Mouse (Mus musculus) heart, embryonic 11.5 days (tissue): ENCODE data around the gene Dvl1. TPM values are rescaled to one million over a fixed set of nuclear protein-coding genes. Genes with fewer than 3 reads are reported as not detected.

Experiments used
- ATAC-seq: fragments of 200-750 bp; cut with Nextera tagmentation; replicated peaks from 2 replicates; pipeline ENCODE4 v1.8.0; 2017; ENCODE audit warnings: moderate library complexity; ENCODE audit not compliant: insufficient number of reproducible peaks, low FRiP score, low TSS enrichment
- H3K27ac ChIP-seq: fragments of 300-500 bp; sonication (generic); 2 replicates; pipeline ENCODE4 v1.5.1; 2014; ENCODE audit warnings: mild to moderate bottlenecking, low read depth, low read length
- H3K27me3 ChIP-seq: fragments of 300-500 bp; sonication (generic); 2 replicates; pipeline ENCODE4 v1.6.1; 2014; ENCODE audit warnings: mild to moderate bottlenecking, low read length, mixed read lengths; ENCODE audit not compliant: control insufficient read depth, insufficient read depth
- H3K36me3 ChIP-seq: fragments of 300-500 bp; sonication (generic); 2 replicates; pipeline ENCODE4 v1.6.1; 2014; ENCODE audit warnings: mild to moderate bottlenecking, low read length, moderate library complexity, mixed read lengths; ENCODE audit not compliant: control insufficient read depth, insufficient read depth
- H3K4me1 ChIP-seq: fragments of 300-500 bp; sonication (generic); 2 replicates; pipeline ENCODE4 v1.6.1; 2014; ENCODE audit warnings: low read length; ENCODE audit not compliant: control insufficient read depth, insufficient read depth
- H3K4me2 ChIP-seq: fragments of 300-500 bp; sonication (generic); 2 replicates; pipeline ENCODE4 v1.6.1; 2014; ENCODE audit warnings: mild to moderate bottlenecking, moderate library complexity
- H3K4me3 ChIP-seq: fragments of 300-500 bp; sonication (generic); 2 replicates; pipeline ENCODE4 v1.5.1; 2014; ENCODE audit warnings: low read depth, low read length
- H3K9ac ChIP-seq: fragments of 300-500 bp; sonication (generic); 2 replicates; pipeline ENCODE4 v1.6.1; 2014; ENCODE audit warnings: mild to moderate bottlenecking, low read depth, low read length, moderate library complexity
- H3K9me3 ChIP-seq: fragments of 300-500 bp; sonication (generic); replicated peaks from 2 replicates; pipeline ENCODE4 v1.6.1; 2016; ENCODE audit warnings: low read length; ENCODE audit not compliant: control insufficient read depth
- WGBS: fragments of 180-500 bp; shearing (Covaris S2); extraction: QIAGEN DNeasy Blood & Tissue Kit; methylation state at CpG from one replicate; pipeline ENCODE4 v1.1.7; 2014; ENCODE audit not compliant: insufficient replicate concordance; 5-methylcytosine and 5-hydroxymethylcytosine counted together
- polyA plus RNA-seq: library from polyadenylated mRNA; unstranded; fragments of >200 nt; fragmentation: Nextera tagmentation; extraction: Ambion mirVana; gene quantifications from 2 replicates; pipeline ENCODE4 v1.2.1, GENCODE M21; 2014

Dvl1 gene
- polyA plus RNA-seq, 1 experiment from 2014 or later = 6.8 TPM

DNA sequence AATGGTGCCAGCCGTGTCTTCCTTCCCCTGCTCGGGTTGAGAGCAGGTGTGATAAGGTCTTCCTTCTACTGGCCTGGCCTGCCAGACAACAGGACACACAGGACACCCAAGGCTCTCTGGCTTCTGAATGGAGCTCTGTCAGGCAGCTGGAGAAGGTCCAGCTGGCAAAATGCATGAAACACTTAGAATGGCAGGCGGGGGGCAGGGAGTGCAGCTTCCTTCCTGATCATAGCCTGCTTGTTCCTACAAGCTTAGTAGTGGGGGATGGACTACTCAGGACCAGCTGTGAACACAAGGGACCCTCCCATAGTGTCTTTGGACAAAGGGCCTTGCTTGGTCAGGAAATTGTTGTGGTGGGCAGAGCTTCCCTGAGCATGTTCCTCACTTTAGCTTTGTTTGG, 54.0 kb downstream of the Dvl1 start:
- 59% methylated on average over 3 of the region's 3 CpGs for WGBS
- Histone ChIP-seq H3K4me2 (no peak overlapping the region), H3K4me1 (no peaks in the 10 kb centered on the region), H3K27me3 (no peaks in the 10 kb centered on the region), H3K27ac (no peak overlapping the region), H3K36me3 (peaks cover 13% of the 10 kb centered on the region; the same call in 1 of the 2 replicates), H3K9me3 (no peaks in the 10 kb centered on the region), H3K4me3 (no peak overlapping the region), H3K9ac (no peak overlapping the region)
- ATAC-seq = no peak

DNA sequence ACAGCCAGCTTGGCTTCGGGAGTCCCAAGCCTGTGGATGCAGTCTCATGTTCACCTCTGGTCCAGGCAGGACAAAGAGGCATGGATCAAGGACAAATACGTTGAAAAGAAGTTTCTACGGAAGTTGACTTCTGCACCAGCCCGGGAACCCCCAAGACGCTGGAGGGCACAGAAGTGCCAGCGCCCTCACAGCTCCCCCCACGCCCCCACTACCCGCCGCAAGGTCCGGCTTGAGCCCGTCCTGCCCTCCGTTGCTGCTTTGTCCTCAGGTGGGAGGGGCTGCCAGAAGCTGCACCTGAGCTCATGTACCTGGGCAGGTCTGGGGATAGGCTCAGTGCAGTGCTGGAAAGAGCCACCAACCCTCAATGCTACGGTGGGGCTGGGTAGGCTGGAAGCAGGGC, 56.0 kb downstream of the Dvl1 start:
- Histone ChIP-seq H3K9me3 (no peaks in the 10 kb centered on the region), H3K4me1 (no peaks in the 10 kb centered on the region), H3K36me3 (peaks cover 13% of the 10 kb centered on the region; the same call in 1 of the 2 replicates), H3K4me3 (no peak overlapping the region), H3K27ac (no peak overlapping the region), H3K27me3 (no peaks in the 10 kb centered on the region), H3K4me2 (no peak overlapping the region), H3K9ac (no peak overlapping the region)
- ATAC-seq = no peak
- 90% methylated on average over 13 of the region's 13 CpGs for WGBS

GRCm38 (mm10) chr4:155904318-155905102, 57.3 kb downstream of the Dvl1 start:
- no peaks in the 10 kb centered on the region for H3K9me3 ChIP-seq
- no peak for ATAC-seq
- H3K27ac ChIP-seq = no peak overlapping the region
- H3K36me3 ChIP-seq = peaks cover 11% of the 10 kb centered on the region; the same call in 1 of the 2 replicates
- H3K9ac ChIP-seq = no peak overlapping the region
- H3K4me1 ChIP-seq = no peaks in the 10 kb centered on the region
- H3K4me3 ChIP-seq = no peak overlapping the region
- 91% methylated on average over 13 of the region's 13 CpGs for WGBS
- H3K4me2 ChIP-seq = no peak overlapping the region
- H3K27me3 ChIP-seq = no peaks in the 10 kb centered on the region

DNA sequence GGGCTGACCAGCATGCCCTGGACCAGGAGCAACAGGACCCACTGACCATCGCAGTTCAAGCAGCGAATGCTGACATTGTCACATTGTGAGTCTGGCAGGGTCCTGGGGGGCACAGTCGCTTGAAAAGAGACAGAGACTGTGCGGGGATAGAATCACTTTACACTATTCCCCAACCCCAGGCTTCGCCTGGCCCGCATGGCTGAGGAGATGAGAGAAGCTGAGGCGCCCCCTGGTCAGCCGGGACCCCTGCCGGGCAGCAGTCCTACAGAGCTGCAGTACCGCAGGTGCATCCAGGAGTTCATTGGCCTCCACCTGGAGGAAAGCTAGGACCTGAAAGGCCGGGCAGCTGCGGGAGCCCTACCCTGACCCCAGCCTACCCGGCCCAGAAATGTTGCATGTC, 58.4 kb downstream of the Dvl1 start:
- Histone ChIP-seq H3K27ac (no peak overlapping the region), H3K4me3 (no peak overlapping the region), H3K36me3 (peaks cover 6% of the 10 kb centered on the region; the same call in 1 of the 2 replicates), H3K4me1 (no peaks in the 10 kb centered on the region), H3K9me3 (no peaks in the 10 kb centered on the region), H3K27me3 (no peaks in the 10 kb centered on the region), H3K4me2 (no peak overlapping the region), H3K9ac (no peak overlapping the region)
- 87% methylated on average over 13 of the region's 13 CpGs for WGBS
- no peak for ATAC-seq

DNA sequence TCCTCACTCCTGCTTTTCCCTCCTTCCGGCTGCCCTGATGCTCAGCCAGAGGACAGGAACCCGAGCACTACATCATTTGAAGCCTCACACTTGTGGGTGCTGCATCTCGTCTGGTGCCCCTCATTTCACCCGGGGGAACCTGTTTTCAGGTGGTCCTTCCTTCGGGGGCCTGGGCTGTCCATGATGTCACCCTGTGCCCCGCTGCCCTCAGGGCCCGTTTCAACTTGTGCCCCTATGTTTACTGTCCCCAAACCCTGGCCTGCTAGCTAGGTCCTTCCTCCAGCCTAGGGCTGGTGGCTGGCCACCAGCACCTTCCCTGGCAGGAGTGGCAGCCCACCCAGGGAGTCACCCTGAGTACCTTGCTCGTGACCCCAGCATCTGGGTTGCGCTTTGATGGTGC, 58.9 kb downstream of the Dvl1 start:
- ATAC-seq = no peak
- 83% methylated on average over 9 of the region's 9 CpGs for WGBS
- H3K9ac ChIP-seq = no peak overlapping the region
- no peak overlapping the region for H3K4me2 ChIP-seq
- H3K27me3 ChIP-seq = no peaks in the 10 kb centered on the region
- H3K27ac ChIP-seq = no peak overlapping the region
- no peak overlapping the region for H3K4me3 ChIP-seq
- no peaks in the 10 kb centered on the region for H3K4me1 ChIP-seq
- no peaks in the 10 kb centered on the region for H3K9me3 ChIP-seq
- peaks cover 6% of the 10 kb centered on the region; the same call in 1 of the 2 replicates for H3K36me3 ChIP-seq

DNA sequence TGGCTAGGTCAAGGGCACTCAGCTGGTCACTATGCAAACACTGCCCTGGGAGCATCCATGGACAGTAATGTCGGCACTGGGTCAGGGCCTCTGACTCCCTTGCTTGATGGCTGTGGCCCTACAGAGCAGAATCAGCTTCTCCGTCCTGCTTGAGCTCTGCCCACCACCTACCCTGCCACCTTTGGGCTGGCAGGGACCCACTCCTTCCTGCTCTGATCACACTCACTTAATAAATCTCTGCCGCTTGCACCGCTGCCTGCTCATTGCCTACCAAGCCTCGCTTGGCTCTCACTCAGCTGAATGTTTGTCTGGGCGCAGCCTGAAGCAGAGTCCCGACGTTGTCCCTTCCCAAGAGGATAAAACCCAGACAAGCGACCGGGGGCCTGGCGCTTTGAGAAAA, 59.8 kb downstream of the Dvl1 start:
- H3K9ac ChIP-seq = no peak overlapping the region
- H3K36me3 ChIP-seq = peaks cover 4% of the 10 kb centered on the region; the same call in 1 of the 2 replicates
- no peaks in the 10 kb centered on the region for H3K9me3 ChIP-seq
- 84% methylated on average over 11 of the region's 11 CpGs for WGBS
- no peaks in the 10 kb centered on the region for H3K4me1 ChIP-seq
- H3K27ac ChIP-seq = no peak overlapping the region
- no peak for ATAC-seq
- no peaks in the 10 kb centered on the region for H3K27me3 ChIP-seq
- H3K4me2 ChIP-seq = no peak overlapping the region
- H3K4me3 ChIP-seq = no peak overlapping the region

DNA sequence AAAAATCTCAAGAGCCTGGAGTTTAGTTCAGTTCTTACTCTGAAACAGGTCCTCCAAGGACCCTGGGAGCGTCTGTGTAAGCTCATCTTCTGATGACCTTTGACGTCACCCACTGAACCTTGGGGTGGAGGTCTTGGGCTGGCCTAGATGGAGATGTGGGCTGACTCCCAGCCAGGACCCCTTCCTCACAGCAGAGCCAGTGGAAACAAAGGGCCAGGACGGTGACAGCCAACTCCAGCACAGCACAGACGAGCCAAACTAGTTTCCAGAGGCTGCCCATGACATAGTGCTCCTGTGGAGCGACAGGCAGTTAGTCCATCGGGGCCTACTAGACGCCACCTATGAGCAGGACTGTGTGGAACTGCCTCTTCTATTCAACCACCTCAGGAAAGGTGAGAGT, 61.1 kb downstream of the Dvl1 start:
- WGBS = 75% methylated on average over 7 of the region's 7 CpGs

GRCm38 (mm10) chr4:155908751-155909150, 61.5 kb downstream of the Dvl1 start:
- Histone ChIP-seq H3K27me3 (no peaks in the 10 kb centered on the region), H3K9me3 (no peaks in the 10 kb centered on the region)
- 82% methylated on average over 4 of the region's 4 CpGs for WGBS

More for the DNA sequence above, 61.1 kb downstream of the Dvl1 start:
- H3K36me3 ChIP-seq = peaks cover under 1% of the 10 kb centered on the region; the same call in 1 of the 2 replicates
- H3K4me1 ChIP-seq = no peaks in the 10 kb centered on the region
- no peak overlapping the region for H3K27ac ChIP-seq
- H3K27me3 ChIP-seq = no peaks in the 10 kb centered on the region
- H3K4me3 ChIP-seq = no peak overlapping the region
- H3K9me3 ChIP-seq = no peaks in the 10 kb centered on the region
- no peak for ATAC-seq
- H3K9ac ChIP-seq = no peak overlapping the region
- no peak overlapping the region for H3K4me2 ChIP-seq

More at GRCm38 (mm10) chr4:155908751-155909150, 61.5 kb downstream of the Dvl1 start:
- H3K36me3 ChIP-seq = no peaks in the 10 kb centered on the region; the same call in 1 of the 2 replicates
- no peak overlapping the region for H3K4me3 ChIP-seq
- H3K4me2 ChIP-seq = no peak overlapping the region
- H3K9ac ChIP-seq = no peak overlapping the region
- H3K27ac ChIP-seq = no peak overlapping the region
- H3K4me1 ChIP-seq = no peaks in the 10 kb centered on the region
- ATAC-seq = no peak
